Mouse (Mus musculus) adrenal gland, postnatal 14 days (tissue): ENCODE results near the gene Gm17555. TPM values are rescaled to one million over a fixed set of nuclear protein-coding genes. Genes with fewer than 3 reads are reported as not detected.
"Not testable (repeated sequence)": the region's sequence is repeated elsewhere in the genome, so short reads cannot be mapped to it uniquely, and the experiment has no call there.

Source experiments
- DNase-seq: peaks from one replicate; pipeline ENCODE4 v3.0.0; 2021; ENCODE audit warnings: mixed read lengths
- long read RNA-seq, 2 experiments: library from polyadenylated mRNA; stranded (forward); transcript quantifications; one replicate each; pipeline ENCODE4 v2.0.0; 2021
- total RNA-seq: library from RNA; stranded (reverse); gene quantifications from 2 replicates; pipeline ENCODE4 v1.2.3, GENCODE M21; 2021

The Gm17555 gene
- not detected in 2 replicates for total RNA-seq
- long read RNA-seq, experiment 1, result 0 reads
- long read RNA-seq, experiment 2, result 0 reads

DNA sequence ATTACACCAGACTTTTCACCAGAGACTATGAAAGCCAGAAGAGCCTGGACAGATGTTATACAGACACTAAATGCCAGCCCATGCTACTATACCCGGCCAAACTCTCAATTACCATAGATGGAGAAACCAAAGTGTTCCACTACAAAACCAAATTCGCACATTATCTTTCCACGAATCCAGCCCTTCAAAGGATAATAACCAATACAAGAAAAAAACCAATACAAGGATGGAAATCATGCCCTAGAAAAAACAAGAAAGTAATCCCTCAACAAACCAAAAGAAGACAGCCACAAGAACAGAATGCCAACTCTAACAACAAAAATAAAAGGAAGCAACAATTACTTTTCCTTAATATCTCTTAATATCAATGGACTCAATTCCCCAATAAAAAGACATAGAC is at the start of gene Gm17555:
Gm17555 (plus strand) TSS at position 301 of the 400 bp plus-strand sequence.
- DNase-seq, result not testable (repeated sequence)

GRCm38 (mm10) chr2:126165277-126166018 is 49.5 kb upstream of the Gm17555 start:
- no peak for DNase-seq

GRCm38 (mm10) chr2:126166335-126166734 is 48.6 kb upstream of the Gm17555 start:
- no peak for DNase-seq

DNA sequence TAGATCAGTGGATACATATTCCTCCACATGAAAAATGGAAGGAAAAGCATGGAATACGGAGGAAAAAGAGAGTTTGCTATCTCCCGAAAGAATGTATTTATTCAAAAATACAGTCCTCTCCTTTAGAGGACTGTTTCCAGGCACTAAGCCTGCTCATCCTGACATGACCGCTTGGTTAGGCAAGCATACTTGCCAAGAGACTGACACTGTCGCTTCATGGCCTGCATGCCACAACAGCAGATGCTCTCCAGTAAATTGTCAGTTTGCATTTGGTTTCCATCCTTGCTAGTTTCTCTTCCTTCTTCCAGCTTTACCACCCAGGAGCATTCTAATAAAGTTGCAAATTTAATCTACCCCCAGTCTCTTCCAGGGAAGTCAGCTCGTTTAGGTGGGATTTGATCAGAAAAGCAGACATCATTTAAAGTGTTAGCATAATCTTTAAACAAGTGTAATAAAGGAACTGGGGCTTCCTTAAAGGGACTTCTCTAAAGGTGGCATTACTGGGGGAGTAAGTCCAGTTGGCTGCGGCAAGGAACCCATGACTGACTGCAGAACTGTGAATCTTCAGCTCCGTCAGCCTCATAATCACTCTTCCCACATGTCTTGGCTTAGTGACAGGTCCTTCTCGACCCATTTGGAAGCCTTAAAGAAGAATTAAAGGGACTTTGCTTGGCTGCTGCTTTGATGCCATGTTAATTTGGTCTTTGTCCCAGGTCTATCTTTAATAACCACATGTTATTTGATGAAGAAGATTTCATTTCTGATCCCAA is 47.9 kb upstream of the Gm17555 start:
- no peak for DNase-seq

- DNase-seq, result no peak
These were observed 43.5 kb upstream of the Gm17555 start for GRCm38 (mm10) chr2:126171427-126171826.

- no peak for DNase-seq
These were observed 23.6 kb upstream of the Gm17555 start for GRCm38 (mm10) chr2:126191306-126191705.

GRCm38 (mm10) chr2:126192129-126192528 is 22.8 kb upstream of the Gm17555 start:
- DNase-seq, result no peak

DNA sequence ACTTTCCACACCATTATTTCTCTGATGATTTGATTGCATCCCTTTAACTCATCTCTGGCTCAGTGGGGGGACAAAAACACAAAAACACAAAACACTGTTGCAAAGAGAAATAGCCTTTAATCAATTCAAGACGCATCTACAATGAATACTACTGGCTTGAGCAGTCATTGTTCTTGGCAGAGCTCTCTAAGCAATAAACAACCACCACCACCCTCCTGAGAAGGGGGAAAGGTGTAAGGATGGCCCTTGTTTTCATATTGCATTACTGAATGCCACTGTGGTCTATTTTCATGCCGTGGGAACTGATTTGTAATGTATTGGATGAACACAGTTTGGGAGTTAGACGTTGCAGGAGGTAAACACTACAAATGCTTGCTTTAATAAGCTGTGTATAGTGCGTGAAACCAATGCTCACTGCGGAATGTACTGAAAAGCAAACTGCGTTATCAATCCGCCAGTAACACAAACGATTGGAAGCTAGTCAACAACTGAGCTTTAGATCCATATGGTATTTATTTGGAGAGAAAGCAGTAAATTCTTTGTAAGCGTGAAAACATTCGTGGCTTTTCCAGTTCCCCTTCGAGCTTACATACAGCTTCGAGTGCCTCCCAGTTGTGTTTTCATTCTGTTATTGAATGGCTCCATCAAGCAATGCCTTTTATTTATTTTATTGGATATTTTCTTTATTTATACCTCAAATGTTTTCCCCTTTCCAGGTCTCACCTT is 19.1 kb upstream of the Gm17555 start:
- no peak for DNase-seq

DNA sequence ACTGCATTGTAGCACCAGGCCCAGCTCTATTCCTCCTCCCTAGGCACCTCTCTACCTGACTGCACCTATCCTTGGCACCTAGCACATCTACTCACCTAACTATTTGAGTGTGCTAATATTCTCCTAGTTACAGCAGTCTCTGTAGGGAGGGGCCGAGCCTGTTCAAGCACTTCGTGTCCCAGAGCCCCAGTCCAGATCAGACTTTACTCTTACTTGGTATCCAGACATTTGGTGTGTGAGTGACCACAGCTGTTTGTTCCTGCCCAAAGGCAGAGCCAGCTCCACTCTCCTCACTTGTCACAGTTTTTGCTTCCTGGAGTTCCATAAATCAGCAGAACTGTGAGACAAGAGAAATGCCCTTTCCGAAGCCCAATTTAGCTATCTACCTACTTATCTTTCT is 15.9 kb upstream of the Gm17555 start:
- no peak for DNase-seq

DNA sequence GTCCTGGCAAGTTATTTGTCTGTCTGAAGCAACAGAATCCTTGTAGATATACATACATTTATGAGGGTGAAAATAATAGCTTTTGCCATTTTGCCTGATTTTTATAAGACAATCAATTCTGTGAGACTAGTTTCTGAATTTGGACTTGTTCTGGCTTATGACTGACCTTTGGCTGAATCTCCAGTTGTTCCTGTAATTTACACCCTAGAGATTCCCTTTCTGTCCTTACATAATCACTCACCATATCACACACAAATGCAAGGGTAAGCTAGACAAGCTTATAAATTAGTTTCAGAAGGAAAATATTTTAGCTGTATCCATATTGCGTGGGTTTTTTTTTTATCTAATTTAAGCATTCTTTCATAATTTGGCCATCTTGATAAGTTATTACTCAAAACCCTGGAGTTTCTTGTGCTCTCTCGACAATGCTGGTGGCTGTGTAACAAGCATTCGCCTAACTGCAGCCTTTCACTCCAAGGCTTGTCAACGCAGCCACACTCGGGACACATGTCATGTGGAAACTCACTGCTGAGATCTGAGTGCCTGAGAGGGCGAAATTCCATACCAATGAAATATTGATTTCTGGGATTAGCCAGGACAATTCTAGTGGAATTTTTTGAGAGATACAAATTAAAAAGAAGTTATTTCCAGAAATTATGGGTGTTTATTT is 3.8 kb upstream of the Gm17555 start:
- DNase-seq, result no peak

DNA sequence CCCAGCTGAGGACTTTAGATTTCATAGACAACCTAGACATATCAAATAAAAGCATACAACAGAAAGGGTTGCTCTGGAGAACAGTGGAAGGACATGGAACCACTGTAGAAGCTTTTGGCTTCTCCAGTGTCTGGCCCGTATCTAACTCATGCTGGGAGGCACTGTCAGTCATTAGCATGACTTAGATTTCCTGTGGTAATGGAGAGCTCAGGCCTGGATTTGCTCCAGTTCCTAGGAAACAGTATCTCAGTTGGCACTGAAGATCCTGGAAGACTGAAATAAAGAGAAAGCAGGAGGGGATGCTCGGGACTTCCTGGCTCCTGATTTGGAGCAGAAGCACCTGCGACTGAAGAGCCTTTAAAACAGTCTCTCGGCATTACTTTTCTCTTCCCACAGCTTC is 12.7 kb downstream of the Gm17555 start:
- DNase-seq, result no peak

DNA sequence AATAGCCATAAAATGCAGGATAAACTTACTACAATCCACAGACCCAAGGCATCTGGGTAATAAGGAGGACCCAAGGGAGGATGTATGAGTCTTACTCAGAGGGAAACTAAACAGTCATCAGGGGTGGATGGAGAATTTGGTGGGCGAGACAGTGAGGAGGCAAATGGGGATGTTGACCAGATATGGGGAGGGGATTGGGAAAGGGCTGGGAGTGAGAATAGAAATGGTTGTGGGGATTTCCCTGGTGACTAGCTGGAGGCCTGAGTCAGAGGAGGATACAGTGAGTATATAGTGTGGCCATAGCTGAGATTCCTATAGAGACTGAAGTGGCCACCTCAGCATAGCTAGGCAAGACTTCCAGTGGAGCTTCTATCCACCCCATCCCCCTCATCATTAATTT is 16.8 kb downstream of the Gm17555 start:
- DNase-seq, result no peak

DNA sequence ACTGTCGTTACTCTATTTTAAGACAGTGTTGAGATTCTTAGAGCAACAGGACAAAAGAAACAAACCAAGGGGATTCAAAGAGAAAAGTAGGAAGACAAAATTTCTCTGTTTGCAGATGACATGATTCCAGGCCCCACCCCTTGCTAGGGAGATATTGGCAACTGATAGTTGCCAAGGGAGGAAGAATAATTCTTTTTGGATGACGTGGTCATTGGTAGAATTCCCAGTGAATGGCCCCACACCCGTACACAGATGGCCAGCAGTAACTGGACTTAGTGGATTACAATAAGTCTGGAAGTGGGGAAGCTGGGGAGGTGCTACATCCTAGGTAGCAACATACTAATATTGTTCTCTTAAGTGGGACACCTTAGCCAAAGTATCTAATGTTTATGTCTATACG is 22.0 kb downstream of the Gm17555 start:
- no peak for DNase-seq

DNA sequence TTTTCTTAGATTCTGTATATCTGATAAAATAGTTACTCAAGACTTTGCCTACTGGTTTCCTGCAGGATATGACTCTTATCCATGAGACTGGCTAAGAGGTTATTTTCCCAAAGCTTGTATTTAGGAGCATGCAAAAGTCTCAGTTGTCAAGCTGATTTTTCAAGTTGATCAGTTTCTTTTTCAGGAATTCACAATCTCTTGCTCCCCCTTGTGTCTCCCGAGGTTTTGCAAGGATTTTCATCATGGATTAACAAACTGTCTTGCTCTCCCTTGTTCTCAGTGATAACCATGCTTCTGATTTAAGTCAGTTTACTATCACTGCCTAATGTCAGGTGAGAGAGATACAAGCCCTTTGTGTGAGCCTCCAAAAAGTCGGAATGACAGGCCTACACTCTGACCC is 30.5 kb downstream of the Gm17555 start:
- peak; percentile 12 for DNase-seq

GRCm38 (mm10) chr2:126248536-126248935 is 33.6 kb downstream of the Gm17555 start:
- no peak for DNase-seq

- DNase-seq, result no peak
These were observed 37.3 kb downstream of the Gm17555 start for GRCm38 (mm10) chr2:126252211-126252610.

Other genes starting within 250 kb of the Gm17555 start
- 0.19 and 0.78 TPM in 2 replicates for gene Fgf7, start 180.4 kb upstream of the Gm17555 start, total RNA-seq
- gene Fam227b, start 63.1 kb upstream of the Gm17555 start, total RNA-seq, result not detected in 2 replicates
- gene Dtwd1, start 63.0 kb upstream of the Gm17555 start, total RNA-seq, result 10.4 and 12.5 TPM in 2 replicates